Mouse (Mus musculus) liver, embryonic 11.5 days (tissue): ENCODE data around the gene Hist1h2bl. TPM values are rescaled to one million over a fixed set of nuclear protein-coding genes. Genes with fewer than 3 reads are reported as not detected.
"Not testable (repeated sequence)": the region's sequence is repeated elsewhere in the genome, so short reads cannot be mapped to it uniquely, and the experiment has no call there.

Experiments used
- ATAC-seq: fragments of 200-750 bp; cut with Nextera tagmentation; replicated peaks from 2 replicates; pipeline ENCODE4 v1.8.0; 2017; ENCODE audit warnings: moderate number of reproducible peaks, mild to moderate bottlenecking, moderate TSS enrichment, moderate library complexity; ENCODE audit not compliant: low FRiP score
- DNase-seq: peaks from one replicate; pipeline ENCODE4 v3.0.0-alpha.2; 2017; ENCODE audit warnings: low spot score
- H3K27ac ChIP-seq: fragments of 300-500 bp; sonication (generic); 2 replicates; pipeline ENCODE4 v1.5.1; 2014; ENCODE audit warnings: mild to moderate bottlenecking, low read depth, low read length, control low read depth
- H3K27me3 ChIP-seq: fragments of 300-500 bp; sonication (generic); replicated peaks from 2 replicates; pipeline ENCODE4 v1.6.1; 2014; ENCODE audit warnings: low read length, mixed read lengths; ENCODE audit not compliant: control insufficient read depth, insufficient read depth
- H3K36me3 ChIP-seq: fragments of 300-500 bp; sonication (generic); 2 replicates; pipeline ENCODE4 v1.6.1; 2014; ENCODE audit warnings: mild to moderate bottlenecking, low read length, moderate library complexity, mixed read lengths; ENCODE audit not compliant: control insufficient read depth, insufficient read depth
- H3K4me1 ChIP-seq: fragments of 300-500 bp; sonication (generic); replicated peaks from 2 replicates; pipeline ENCODE4 v1.6.1; 2014; ENCODE audit warnings: low read length, mixed read lengths; ENCODE audit not compliant: control insufficient read depth, insufficient read depth
- H3K4me2 ChIP-seq: fragments of 300-500 bp; sonication (generic); 2 replicates; pipeline ENCODE4 v1.6.1; 2014; ENCODE audit warnings: mild to moderate bottlenecking, control low read depth, moderate library complexity
- H3K4me3 ChIP-seq: fragments of 300-500 bp; sonication (generic); 2 replicates; pipeline ENCODE4 v1.5.1; 2014; ENCODE audit warnings: low read depth, low read length, control low read depth
- H3K9ac ChIP-seq: fragments of 300-500 bp; sonication (generic); 2 replicates; pipeline ENCODE4 v1.6.1; 2014; ENCODE audit warnings: low read depth, low read length, control low read depth
- H3K9me3 ChIP-seq: fragments of 300-500 bp; sonication (generic); 2 replicates; pipeline ENCODE4 v1.6.1; 2016; ENCODE audit warnings: low read length, inconsistent platforms, mixed read lengths; ENCODE audit not compliant: control insufficient read depth
- WGBS: fragments of 180-500 bp; shearing (Covaris S2); extraction: QIAGEN DNeasy Blood & Tissue Kit; methylation state at CpG from one replicate; pipeline ENCODE4 v1.1.7; 2014; 5-methylcytosine and 5-hydroxymethylcytosine counted together
- polyA plus RNA-seq: library from polyadenylated mRNA; unstranded; fragments of >200 nt; fragmentation: Nextera tagmentation; extraction: Ambion mirVana; gene quantifications from 2 replicates; pipeline ENCODE4 v1.2.1, GENCODE M21; 2014

The Hist1h2bl gene
- polyA plus RNA-seq, result 1.1 and 1.6 TPM in 2 replicates

GRCm38 (mm10) chr13:21715864-21716539 is at the start of gene Hist1h2bl, which contains the start of gene Hist1h2ai:
Gene Hist1h2bl (minus strand): TSS chr13:21716143.
Gene Hist1h2ai (plus strand): TSS chr13:21716422.
- DNase-seq (peak; percentile 76), ATAC-seq (peak; percentile 86)
- Histone ChIP-seq H3K4me1 (peaks cover 15% of the 10 kb centered on the region), H3K9ac (peak within 1 kb of the TSS; percentile 73), H3K4me2 (peak within 1 kb of the TSS; percentile 74), H3K27ac (peak within 1 kb of the TSS; percentile 97), H3K4me3 (peak within 1 kb of the TSS; percentile 52)
- under 1% methylated on average over 28 of the region's 50 CpGs for WGBS
- H3K9me3 ChIP-seq, H3K36me3 ChIP-seq, H3K27me3 ChIP-seq: not testable (repeated sequence)

DNA sequence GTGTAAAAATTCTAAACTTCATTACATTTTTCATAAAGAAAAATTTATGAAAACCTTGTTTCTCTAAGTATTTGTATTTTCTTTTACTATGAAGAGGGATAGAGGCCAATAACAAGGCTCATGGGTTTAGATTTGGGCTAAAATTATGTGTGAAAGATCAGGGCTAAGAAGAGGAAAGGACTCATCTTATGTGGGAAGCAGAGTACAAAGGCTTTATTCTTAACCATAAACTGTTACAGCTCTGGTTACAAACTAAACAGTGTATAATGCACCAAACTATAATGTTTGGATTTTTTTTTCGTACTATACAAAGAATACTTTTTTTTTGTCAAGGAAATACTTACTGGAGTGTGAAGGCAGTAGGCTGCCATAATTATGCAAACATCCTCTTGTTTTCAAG is 39.8 kb upstream of the Hist1h2bl start:
- H3K4me3 ChIP-seq, result no peak overlapping the region; the same call in 1 of the 2 replicates
- WGBS, result 91% methylated on average over 1 of the region's 1 CpGs
- peak overlapping the region; percentile 59 for H3K4me2 ChIP-seq

GRCm38 (mm10) chr13:21754294-21755001 is 38.5 kb upstream of the Hist1h2bl start:
- DNase-seq (peak; percentile 51), ATAC-seq (peak; percentile 27)
- Histone ChIP-seq H3K4me3 (peak overlapping the region; percentile 42), H3K9ac (peak overlapping the region; percentile 70), H3K4me2 (peak overlapping the region; percentile 59), H3K27ac (peak overlapping the region; percentile 99)
- H3K36me3 ChIP-seq, H3K4me1 ChIP-seq, H3K27me3 ChIP-seq, H3K9me3 ChIP-seq: not testable (repeated sequence)
- WGBS, result 0% methylated on average over 9 of the region's 26 CpGs

More for the DNA sequence above, 39.8 kb upstream of the Hist1h2bl start:
- ATAC-seq (no peak), DNase-seq (no peak)
- no peaks in the 10 kb centered on the region for H3K9me3 ChIP-seq
- no peaks in the 10 kb centered on the region for H3K27me3 ChIP-seq
- H3K9ac ChIP-seq, result no peak overlapping the region
- no peaks in the 10 kb centered on the region for H3K36me3 ChIP-seq
- peaks cover 8% of the 10 kb centered on the region for H3K4me1 ChIP-seq
- H3K27ac ChIP-seq, result peak overlapping the region; percentile 74

DNA sequence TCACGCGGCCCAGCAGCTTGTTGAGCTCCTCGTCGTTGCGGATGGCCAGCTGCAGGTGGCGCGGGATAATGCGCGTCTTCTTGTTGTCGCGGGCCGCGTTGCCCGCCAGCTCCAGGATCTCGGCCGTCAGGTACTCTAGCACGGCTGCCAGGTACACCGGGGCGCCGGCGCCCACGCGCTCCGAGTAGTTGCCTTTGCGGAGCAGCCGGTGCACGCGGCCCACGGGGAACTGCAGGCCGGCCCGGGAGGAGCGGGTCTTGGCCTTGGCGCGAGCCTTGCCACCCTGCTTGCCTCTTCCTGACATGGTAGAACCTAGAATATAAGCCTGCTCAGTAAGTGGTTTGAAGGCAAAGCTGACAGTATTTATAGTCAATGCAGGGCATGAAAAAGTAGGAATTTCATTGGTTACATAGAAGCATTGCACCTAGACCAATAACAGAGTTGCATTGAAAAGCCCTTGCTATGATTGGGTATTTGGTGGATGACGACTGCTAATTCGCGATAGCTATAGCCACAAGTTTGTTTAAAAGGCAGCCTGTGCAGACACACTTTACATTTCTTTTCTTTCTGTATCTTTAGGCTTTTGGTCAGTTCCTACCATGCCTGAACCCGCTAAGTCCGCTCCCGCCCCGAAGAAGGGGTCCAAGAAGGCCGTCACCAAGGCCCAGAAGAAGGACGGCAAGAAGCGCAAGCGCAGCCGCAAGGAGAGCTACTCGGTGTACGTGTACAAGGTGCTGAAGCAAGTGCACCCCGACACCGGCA is 37.8 kb upstream of the Hist1h2bl start, which contains the start of the genes Hist1h2ak and Hist1h2bn:
Gene Hist1h2ak (minus strand): TSS at position 304 of the 762 bp plus-strand sequence.
Gene Hist1h2bn (plus strand): TSS at position 600 of the 762 bp plus-strand sequence.
- Histone ChIP-seq H3K4me2 (peak within 1 kb of the TSS; percentile 61), H3K9ac (peak within 1 kb of the TSS; percentile 70), H3K27ac (peak within 1 kb of the TSS; percentile 99), H3K4me3 (peak within 1 kb of the TSS; percentile 42)
- H3K36me3 ChIP-seq, H3K4me1 ChIP-seq, H3K27me3 ChIP-seq, H3K9me3 ChIP-seq: not testable (repeated sequence)
- DNase-seq (peak; percentile 74), ATAC-seq (peak; percentile 83)
- under 1% methylated on average over 39 of the region's 50 CpGs for WGBS

DNA sequence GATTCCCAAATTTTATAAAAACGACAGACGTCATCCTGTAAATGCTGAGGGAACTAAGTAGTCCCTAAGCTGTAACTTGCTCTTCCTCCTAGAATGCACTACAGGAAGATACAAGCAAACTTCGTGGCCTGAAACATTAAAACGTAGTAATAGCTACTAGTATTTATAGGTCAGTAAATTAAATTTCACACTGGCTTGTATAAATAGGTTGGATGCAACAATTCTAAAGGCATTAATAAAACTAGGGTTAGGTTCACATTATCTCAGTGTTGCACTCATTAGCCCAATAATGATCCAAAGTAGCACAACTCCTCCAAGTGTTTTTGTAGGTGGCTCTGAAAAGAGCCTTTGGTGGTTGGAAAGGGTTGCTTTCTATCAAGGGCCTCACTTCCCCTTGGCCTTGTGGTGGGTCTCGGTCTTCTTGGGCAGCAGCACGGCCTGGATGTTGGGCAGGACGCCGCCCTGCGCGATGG is 37.1 kb upstream of the Hist1h2bl start:
- peak overlapping the region; percentile 97 for H3K27ac ChIP-seq
- no peaks in the 10 kb centered on the region for H3K27me3 ChIP-seq
- peak overlapping the region; percentile 66 for H3K9ac ChIP-seq
- peak overlapping the region; percentile 41 for H3K4me3 ChIP-seq
- ATAC-seq (no peak), DNase-seq (no peak)
- H3K4me1 ChIP-seq, result peaks cover 11% of the 10 kb centered on the region
- peak overlapping the region; percentile 61 for H3K4me2 ChIP-seq
- H3K36me3 ChIP-seq, result no peaks in the 10 kb centered on the region
- H3K9me3 ChIP-seq, result no peaks in the 10 kb centered on the region
- WGBS, result 2% methylated on average over 10 of the region's 10 CpGs

- H3K4me3 ChIP-seq, result peak overlapping the region; percentile 41
- no peaks in the 10 kb centered on the region for H3K9me3 ChIP-seq
- no peaks in the 10 kb centered on the region for H3K36me3 ChIP-seq
- H3K27me3 ChIP-seq, result no peaks in the 10 kb centered on the region
- peak overlapping the region; percentile 66 for H3K9ac ChIP-seq
- ATAC-seq (no peak), DNase-seq (peak; percentile 50)
- peak overlapping the region; percentile 61 for H3K4me2 ChIP-seq
- peak overlapping the region; percentile 97 for H3K27ac ChIP-seq
- 39% methylated on average over 3 of the region's 3 CpGs for WGBS
- H3K4me1 ChIP-seq, result peaks cover 11% of the 10 kb centered on the region
Measured at GRCm38 (mm10) chr13:21752356-21752755, 36.4 kb upstream of the Hist1h2bl start.

- 53% methylated on average over 3 of the region's 3 CpGs for WGBS
- Histone ChIP-seq H3K27ac (peak overlapping the region; percentile 97), H3K9me3 (no peaks in the 10 kb centered on the region), H3K4me1 (peaks cover 11% of the 10 kb centered on the region), H3K36me3 (no peaks in the 10 kb centered on the region), H3K4me2 (peak overlapping the region; percentile 61; the same call in 1 of the 2 replicates), H3K4me3 (peak overlapping the region; percentile 41), H3K27me3 (no peaks in the 10 kb centered on the region), H3K9ac (peak overlapping the region; percentile 66)
- ATAC-seq (no peak), DNase-seq (no peak)
Measured at GRCm38 (mm10) chr13:21751827-21752226, 35.9 kb upstream of the Hist1h2bl start.

DNA sequence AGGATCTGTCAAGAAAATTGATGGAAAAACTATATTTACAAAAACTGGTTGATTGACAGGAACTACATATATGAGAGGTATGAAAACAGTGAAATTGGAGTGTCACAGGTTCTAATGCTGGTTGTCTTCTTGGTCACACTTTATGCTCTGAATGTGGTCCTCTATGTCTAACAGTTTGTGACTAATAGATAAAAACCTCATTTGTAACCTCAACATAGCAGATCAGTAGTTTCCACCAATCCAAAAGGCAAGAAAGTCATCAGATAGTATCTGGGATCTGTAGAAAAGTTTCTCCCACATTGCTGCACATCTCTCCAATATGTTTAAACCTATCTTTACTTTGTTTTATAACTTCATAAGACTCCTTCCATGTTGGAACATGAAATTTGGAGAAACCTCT is 35.5 kb upstream of the Hist1h2bl start:
- Histone ChIP-seq H3K4me1 (peaks cover 11% of the 10 kb centered on the region), H3K4me2 (peak overlapping the region; percentile 22; the same call in 1 of the 2 replicates), H3K9me3 (no peaks in the 10 kb centered on the region), H3K36me3 (no peaks in the 10 kb centered on the region), H3K4me3 (no peak overlapping the region), H3K9ac (peak overlapping the region; percentile 66), H3K27ac (peak overlapping the region; percentile 97), H3K27me3 (no peaks in the 10 kb centered on the region)
- DNase-seq, result no peak
- ATAC-seq, result no peak
